19 mouse cellular contexts compared by ENCODE assay signal in genomic region chr12:103481671-103482070, GRCm38 (mm10). TPM values are rescaled to one million over a fixed set of nuclear protein-coding genes. Genes with fewer than 3 reads are reported as not detected.
A peak's percentile ranks its signal among the peaks of the same experiment; 100 is the strongest.
DNase-seq lines count a peak whose midpoint lies in the region.
"Had no signal": no experiment of that assay in that cellular context is flagged by ENCODE, and none has a peak within 500 bp of the region (broad histone marks: within the 10 kb centered on the region; RNA-seq: fewer than 3 reads in every experiment).

No protein-coding gene starts in this region.

- peak; percentile 4 to 56 for DNase-seq in adrenal gland, adult (ENCODE audit: inconsistent age in 2 of 2, low spot score in 1 of 2)
- no peak for DNase-seq in adrenal gland, adult 8-10 months
- DNase-seq in heart, adult 11 months: peak; percentile 79
- DNase-seq in heart, adult 18-20 months: no peak
- DNase-seq in lung, adult 18-20 months: peak; percentile 33 to 50
- no peak for DNase-seq in lung, postnatal 10 days
- peak; percentile 32 for DNase-seq in lung, postnatal 36 days
- DNase-seq: cerebellum, adult 2 months; cerebellum, postnatal 14 days; gastrocnemius, postnatal 10 days; kidney, adult 18-20 months; kidney, postnatal 4 days; layer of hippocampus, adult 9-11 months; liver; lung, embryonic 14.5 days; midbrain, embryonic 14.5 days; thymus, postnatal 4 days had no signal

RNA-seq across cellular contexts. Expression of gene Ifi27l2b, which starts 24.6 kb away (rescaled TPM):
- not detected for total RNA-seq in adrenal gland, adult 8-10 months (2022)
- not detected for total RNA-seq in heart, adult 18-20 months (2021)
- total RNA-seq: CH12.LX; gastrocnemius, postnatal 10 days; left cerebral cortex, postnatal 10 days had no signal

RNA-seq across cellular contexts. Expression of gene Ifi27l2a, which starts 38.2 kb away (rescaled TPM):
- 100 to 1,000 TPM; 264 to 566 (median 340) TPM for total RNA-seq in adrenal gland, adult 8-10 months (2022)
- total RNA-seq in heart, adult 18-20 months (2021): 10 to 100 TPM; 48.4 to 73.7 TPM

RNA-seq across cellular contexts. Expression of gene Ifi27, which starts 47.7 kb away (rescaled TPM):
- total RNA-seq in adrenal gland, adult 8-10 months (2022): 1,000 to 10,000 TPM; 1,094 to 1,254 (median 1,159) TPM
- total RNA-seq in heart, adult 18-20 months (2021): 100 to 1,000 TPM in 1 of 2 experiments, 10 to 100 TPM in 1; 53.9 to 125 TPM

RNA-seq across cellular contexts. Expression of gene Ppp4r4, which starts 50.4 kb away (rescaled TPM):
- total RNA-seq in adrenal gland, adult 8-10 months (2022): 10 to 100 TPM in 1 of 4 experiments, 1 to 10 TPM in 3; 4.0 to 11.1 (median 7.3) TPM
- under 1 TPM; 0.31 to 0.32 TPM for total RNA-seq in heart, adult 18-20 months (2021)

RNA-seq across cellular contexts. Expression of gene Ddx24, which starts 56.0 kb away (rescaled TPM):
- 100 to 1,000 TPM; 131 to 169 (median 147) TPM for total RNA-seq in adrenal gland, adult 8-10 months (2022)
- 10 to 100 TPM; 88.3 to 91.5 TPM for total RNA-seq in heart, adult 18-20 months (2021)

Comparison
In these comparisons a context has a peak if more than half of its experiments do, and no peak if none do; other contexts are left out.
1. DNase-seq: peak in adrenal gland, adult (2 of 2), heart, adult 11 months (single experiment), lung, adult 18-20 months (2 of 2) and lung, postnatal 36 days (single experiment); none in adrenal gland, adult 8-10 months (single experiment), heart, adult 18-20 months (0 of 2) and lung, postnatal 10 days (single experiment).
2. RNA of gene Ifi27, which starts 47.7 kb away (total RNA-seq): 1,094 to 1,254 TPM in adrenal gland, adult 8-10 months; 53.9 to 125 TPM in heart, adult 18-20 months; every median in the first group is over 4 times any median in the second.